Mouse (Mus musculus) thymus, adult 2 months (tissue): ENCODE data around the gene Eif4a3.

ENCODE experiments used
- CTCF ChIP-seq: fragments of 200-500 bp; IDR thresholded peaks from 2 replicates; pipeline ENCODE4 v1.5.1; 2012; ENCODE audit warnings: mild to moderate bottlenecking, control low read depth, low read length, moderate library complexity, borderline replicate concordance; ENCODE audit not compliant: control insufficient read depth, poor library complexity, insufficient read depth; ENCODE audit errors: extremely low read depth
- POLR2A ChIP-seq: fragments of 200-500 bp; IDR thresholded peaks from 2 replicates; pipeline ENCODE4 v1.6.1; 2012; ENCODE audit warnings: mild to moderate bottlenecking, low read length, control low read depth, moderate library complexity; ENCODE audit not compliant: control insufficient read depth, poor library complexity, insufficient read depth; ENCODE audit errors: extremely low read depth

DNA sequence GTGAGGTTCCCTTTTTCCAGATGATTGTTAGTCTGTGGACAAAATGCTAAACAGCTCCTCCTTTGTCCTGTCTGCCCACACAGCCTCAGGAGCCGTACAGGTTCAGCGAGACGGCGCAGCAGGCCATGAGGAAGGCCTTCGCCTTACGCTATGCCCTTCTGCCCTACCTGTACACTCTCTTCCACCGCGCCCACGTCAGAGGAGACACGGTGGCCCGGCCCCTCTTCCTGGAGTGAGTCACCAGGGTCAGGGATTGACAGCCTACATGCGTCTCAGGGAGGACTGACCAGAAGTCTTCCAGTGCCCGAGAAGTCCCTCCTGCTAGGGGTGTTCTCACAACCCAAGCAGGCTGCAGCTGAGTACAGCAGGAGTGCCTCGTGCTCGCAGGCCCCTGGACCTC lies 18.9 kb downstream of the Eif4a3 start:
- no peak for TF ChIP-seq POLR2A
- no peak for TF ChIP-seq CTCF
